ENCODE assay signal across 12 mouse cellular contexts in genomic region chr6:28497837-28498236, GRCm38 (mm10). TPM values are rescaled to one million over a fixed set of nuclear protein-coding genes. Genes with fewer than 3 reads are reported as not detected.
A peak's percentile ranks its signal among the peaks of the same experiment; 100 is the strongest.
DNase-seq lines count a peak whose midpoint lies in the region; ATAC-seq and TF ChIP-seq lines count a peak whose summit lies in the region.
"Had no signal": no experiment of that assay in that cellular context is flagged by ENCODE, and none has a peak within 500 bp of the region (broad histone marks: within the 10 kb centered on the region; RNA-seq: fewer than 3 reads in every experiment).

No protein-coding gene starts in this region.

- H3K4me2 ChIP-seq in lung, postnatal 0 days (replicated peaks; ENCODE audit: low read depth, low read length) = no peak overlapping the region
- H3K4me2 ChIP-seq: embryonic facial prominence, embryonic 15.5 days had no signal

- no peak overlapping the region for H3K4me3 ChIP-seq in lung, postnatal 0 days (ENCODE audit: low read depth, low read length)
- H3K4me3 ChIP-seq: embryonic facial prominence, embryonic 15.5 days; hindbrain, embryonic 10.5 days had no signal

- no peak overlapping the region for H3K9ac ChIP-seq in lung, postnatal 0 days (replicated peaks; ENCODE audit: low read depth)
- H3K9ac ChIP-seq: embryonic facial prominence, embryonic 15.5 days had no signal

- no peaks in the 10 kb centered on the region for H3K9me3 ChIP-seq in lung, postnatal 0 days (ENCODE audit: low read length)
- H3K9me3 ChIP-seq: embryonic facial prominence, embryonic 15.5 days; hindbrain, embryonic 10.5 days had no signal

- 16% methylated on average over 5 of the region's 5 CpGs for WGBS in lung, postnatal 0 days

- no peak for TF ChIP-seq CTCF in lung, postnatal 0 days (IDR thresholded peaks at IDR 0.05)

- H3K27ac ChIP-seq in lung, postnatal 0 days (ENCODE audit: low read length) = 0 out of 2 replicates have a peak overlapping the region, but pooled peaks have one; percentile 20
- H3K27ac ChIP-seq: embryonic facial prominence, embryonic 15.5 days; hindbrain, embryonic 10.5 days had no signal

- no peaks in the 10 kb centered on the region for H3K4me1 ChIP-seq in lung, postnatal 0 days (ENCODE audit: insufficient read depth, low read depth, low read length)
- H3K4me1 ChIP-seq: embryonic facial prominence, embryonic 15.5 days; hindbrain, embryonic 10.5 days had no signal

- peak; percentile 41 for DNase-seq in adrenal gland, postnatal 10 days
- no peak for DNase-seq in adrenal gland, adult 8-10 months
- DNase-seq in Muller cell, postnatal 12 days (ENCODE audit: inconsistent ontology term) = peak; percentile 24
- peak; percentile 16 for DNase-seq in heart, postnatal 4 days
- DNase-seq in lung, postnatal 0 days (ENCODE audit: low spot score) = peak; percentile 81
- no peak for DNase-seq in natural killer cell, adult 2 months (ENCODE audit: low spot score in 2 of 2)
- no peak for DNase-seq in thymus, postnatal 0 days (ENCODE audit: low spot score)
- DNase-seq in layer of hippocampus, postnatal 36 days = no peak

- peak; percentile 62 for ATAC-seq in lung, postnatal 0 days
- ATAC-seq: midbrain, embryonic 16.5 days had no signal

- H3K36me3 ChIP-seq in lung, postnatal 0 days (ENCODE audit: insufficient read depth, low read length) = no peaks in the 10 kb centered on the region

- TF ChIP-seq EP300 in lung, postnatal 0 days (IDR thresholded peaks at IDR 0.05) = peak; percentile 93

- H3K27me3 ChIP-seq in lung, postnatal 0 days (replicated peaks; ENCODE audit: insufficient read depth, low read length) = no peaks in the 10 kb centered on the region
- H3K27me3 ChIP-seq: embryonic facial prominence, embryonic 15.5 days had no signal

RNA-seq across cellular contexts. Expression of gene Snd1, which starts 22.9 kb away (rescaled TPM):
- total RNA-seq in adrenal gland, postnatal 10 days (2021) = 100 to 1,000 TPM; 114 to 117 TPM
- total RNA-seq in adrenal gland, adult 8-10 months (2022) = 100 to 1,000 TPM; 152 to 181 (median 176) TPM
- total RNA-seq in heart, postnatal 4 days (2021) = 100 to 1,000 TPM; 118 to 128 TPM
- 56.6 and 63.1 TPM in 2 replicates for polyA plus RNA-seq in lung, postnatal 0 days (2015; fragmentation: Nextera tagmentation; extraction: Ambion mirVana)
- polyA plus RNA-seq in thymus, postnatal 0 days (2015; fragmentation: Nextera tagmentation; extraction: Ambion mirVana) = 69.2 and 70.6 TPM in 2 replicates
- 100 to 1,000 TPM; 107 to 114 TPM for total RNA-seq in layer of hippocampus, postnatal 36 days (2021)

RNA-seq across cellular contexts. Expression of gene Pax4, which starts 48.7 kb away (rescaled TPM):
- not detected for total RNA-seq in adrenal gland, postnatal 10 days (2021)
- not detected for total RNA-seq in adrenal gland, adult 8-10 months (2022)
- not detected for total RNA-seq in heart, postnatal 4 days (2021)
- polyA plus RNA-seq in lung, postnatal 0 days (2015; fragmentation: Nextera tagmentation; extraction: Ambion mirVana) = not detected in 2 replicates
- not detected in 2 replicates for polyA plus RNA-seq in thymus, postnatal 0 days (2015; fragmentation: Nextera tagmentation; extraction: Ambion mirVana)
- total RNA-seq in layer of hippocampus, postnatal 36 days (2021) = not detected
- total RNA-seq: liver, adult 2 months had no signal
- polyA plus RNA-seq: embryonic facial prominence, embryonic 15.5 days; hindbrain, embryonic 10.5 days; liver, adult 2 months; midbrain, embryonic 16.5 days had no signal

Comparison
In these comparisons a context has a peak if more than half of its experiments do, and no peak if none do; other contexts are left out.
1. DNase-seq: peak in adrenal gland, postnatal 10 days (single experiment), Muller cell, postnatal 12 days (single experiment), heart, postnatal 4 days (single experiment) and lung, postnatal 0 days (single experiment); none in adrenal gland, adult 8-10 months (single experiment), natural killer cell, adult 2 months (0 of 2), thymus, postnatal 0 days (single experiment) and layer of hippocampus, postnatal 36 days (0 of 2).